Mouse (Mus musculus) common myeloid progenitor, adult 5-6 weeks (primary cell): ENCODE measurements at regions not wholly inside any gene's neighbourhood (a gene's known extent, or its start where the extent isn't known, plus 50 kb on each side); places are given as distances from the start of the nearest gene placed in this dataset.
"Not testable (repeated sequence)": the region's sequence is repeated elsewhere in the genome, so short reads cannot be mapped to it uniquely, and the experiment has no call there.

Source experiments
- ATAC-seq: replicated peaks from 2 replicates; pipeline ENCODE4 v1.8.0; 2016; ENCODE audit warnings: low read depth, mild to moderate bottlenecking, moderate TSS enrichment, inconsistent platforms; ENCODE audit not compliant: poor library complexity, severe bottlenecking

GRCm38 (mm10) chr3:7079073-7079472, 458.8 kb upstream of the 1700008P02Rik start:
- no peak for ATAC-seq

GRCm38 (mm10) chr3:7076850-7077249, 456.6 kb upstream of the 1700008P02Rik start:
- ATAC-seq, result no peak

GRCm38 (mm10) chr3:7074488-7074887, 454.2 kb upstream of the 1700008P02Rik start:
- no peak for ATAC-seq

- no peak for ATAC-seq
These were observed 421.3 kb upstream of the 1700008P02Rik start for GRCm38 (mm10) chr3:7041372-7042057.

GRCm38 (mm10) chr3:7035833-7036232, 415.6 kb upstream of the 1700008P02Rik start:
- ATAC-seq, result no peak

GRCm38 (mm10) chr3:7027845-7028244, 407.6 kb upstream of the 1700008P02Rik start:
- 0 out of 2 replicates have a peak, but pooled peaks have one; percentile 42 for ATAC-seq

- ATAC-seq, result no peak
These were observed 394.2 kb upstream of the 1700008P02Rik start for GRCm38 (mm10) chr3:7014345-7014973.

GRCm38 (mm10) chr3:7013516-7013915, 393.3 kb upstream of the 1700008P02Rik start:
- no peak for ATAC-seq

- no peak for ATAC-seq
These were observed 390.2 kb upstream of the 1700008P02Rik start for GRCm38 (mm10) chr3:7010294-7011087.

GRCm38 (mm10) chr3:7008671-7009217, 388.5 kb upstream of the 1700008P02Rik start:
- ATAC-seq, result no peak

GRCm38 (mm10) chr3:7007811-7008359, 387.6 kb upstream of the 1700008P02Rik start:
- no peak for ATAC-seq

- ATAC-seq, result not testable (repeated sequence)
These were observed 371.5 kb upstream of the 1700008P02Rik start for GRCm38 (mm10) chr3:6991735-6992134.

- no peak for ATAC-seq
These were observed 364.7 kb upstream of the 1700008P02Rik start for GRCm38 (mm10) chr3:6984918-6985317.

GRCm38 (mm10) chr3:6957681-6958080, 337.4 kb upstream of the 1700008P02Rik start:
- no peak for ATAC-seq

GRCm38 (mm10) chr3:6932535-6933103, 312.4 kb upstream of the 1700008P02Rik start:
- no peak for ATAC-seq

- no peak for ATAC-seq
These were observed 306.5 kb upstream of the 1700008P02Rik start for GRCm38 (mm10) chr3:6926737-6927136.

- not testable (repeated sequence) for ATAC-seq
These were observed 302.4 kb upstream of the 1700008P02Rik start for GRCm38 (mm10) chr3:6922647-6923046.

GRCm38 (mm10) chr3:6920253-6920652, 300.0 kb upstream of the 1700008P02Rik start:
- ATAC-seq, result no peak

GRCm38 (mm10) chr3:6887936-6888335, 267.7 kb upstream of the 1700008P02Rik start:
- no peak for ATAC-seq
